Mouse (Mus musculus): ENCODE data around the gene Cntrob.
A peak's percentile ranks its signal among the peaks of the same experiment; 100 is the strongest.

Gene Cntrob

DNA sequence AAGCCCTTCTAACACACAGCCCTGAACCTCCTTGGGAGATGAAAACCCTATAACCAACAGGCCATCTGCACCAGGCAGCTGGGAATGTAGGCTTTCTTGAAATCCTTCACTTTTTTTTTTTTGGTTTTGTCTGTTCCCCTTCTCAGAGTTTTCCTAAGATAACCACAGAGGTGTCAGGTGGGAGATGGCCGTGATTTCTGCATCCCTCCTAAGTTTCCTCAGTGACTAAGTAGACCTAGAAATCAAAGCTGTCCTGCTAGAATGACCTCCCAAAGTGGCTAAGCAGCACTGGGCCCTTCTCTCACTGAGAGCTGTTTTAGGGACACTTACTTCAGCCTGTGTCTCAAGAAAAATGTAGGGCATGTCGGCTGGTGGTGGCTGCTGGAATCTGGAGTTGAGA, 25.8 kb downstream of the Cntrob start:
- no peak for DNase-seq

GRCm38 (mm10) chr11:69295286-69295685, 28.3 kb downstream of the Cntrob start:
- no peak for DNase-seq

DNA sequence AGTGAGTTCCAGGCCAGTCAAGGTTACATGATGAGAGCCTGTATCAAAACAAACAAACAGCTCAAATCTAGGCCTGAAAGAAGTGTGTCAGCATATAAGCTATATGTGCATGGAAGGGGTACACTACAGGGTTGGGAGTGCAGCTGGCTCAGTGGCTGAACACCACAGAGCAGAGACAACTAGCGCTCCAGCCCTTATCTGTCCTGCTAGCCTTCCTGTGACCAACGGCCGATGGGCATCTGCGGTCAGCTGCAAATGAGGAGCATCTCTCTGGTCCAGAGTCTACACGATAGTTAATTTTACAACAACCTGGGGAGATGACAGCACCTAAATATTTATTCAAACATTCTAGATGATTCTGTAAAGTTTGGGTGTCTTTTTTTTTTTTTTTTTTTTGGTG, 32.5 kb downstream of the Cntrob start:
- DNase-seq = no peak

DNA sequence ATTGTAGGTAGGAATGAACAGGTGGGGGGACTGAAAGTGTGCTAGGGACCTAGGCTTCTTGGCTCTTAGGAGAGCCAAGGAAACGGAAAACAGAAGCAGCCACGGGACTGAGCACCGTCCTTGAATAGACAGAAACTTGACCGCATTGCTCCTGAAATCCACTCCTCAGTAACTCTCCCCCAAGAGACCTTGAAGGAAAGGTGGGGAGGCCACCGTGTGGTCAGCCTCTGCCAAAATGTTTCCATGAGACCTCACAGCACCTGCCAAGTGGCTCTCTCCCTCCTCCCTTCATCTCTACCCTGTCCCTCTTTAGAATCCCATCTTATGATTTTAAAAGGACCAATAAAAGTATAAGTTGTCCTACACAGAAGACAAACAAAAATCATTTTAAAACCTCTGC, 46.3 kb downstream of the Cntrob start:
- DNase-seq = no peak

DNA sequence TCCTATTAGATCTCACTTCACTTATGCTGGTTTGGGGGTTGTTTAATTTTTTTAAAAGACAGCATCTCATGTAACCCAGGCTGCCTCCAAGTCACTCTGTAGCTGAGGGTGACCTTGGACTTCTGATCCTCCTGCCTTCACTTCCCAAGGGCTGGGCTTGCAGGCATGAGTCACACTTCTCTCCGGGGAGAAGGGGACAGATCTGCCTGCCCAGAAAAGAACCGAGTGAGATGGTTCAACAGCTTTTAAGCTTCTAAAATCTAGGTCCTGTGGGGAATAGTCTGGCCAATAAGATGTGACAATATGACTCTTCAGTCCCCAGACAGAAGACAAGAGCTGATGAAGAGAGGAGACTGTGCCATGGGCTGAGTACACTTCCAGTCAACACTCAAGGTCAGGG, 47.5 kb downstream of the Cntrob start:
- DNase-seq = no peak

GRCm38 (mm10) chr11:69275650-69276049, 47.9 kb downstream of the Cntrob start:
- no peak for DNase-seq

GRCm38 (mm10) chr11:69272122-69272740, 51.3 kb downstream of the Cntrob start:
- peak; percentile 79 to 93 for DNase-seq

GRCm38 (mm10) chr11:69269575-69269974, 54.0 kb downstream of the Cntrob start:
- peak; percentile 73 to 90 for DNase-seq

GRCm38 (mm10) chr11:69268100-69268499, 55.5 kb downstream of the Cntrob start:
- DNase-seq = no peak

DNA sequence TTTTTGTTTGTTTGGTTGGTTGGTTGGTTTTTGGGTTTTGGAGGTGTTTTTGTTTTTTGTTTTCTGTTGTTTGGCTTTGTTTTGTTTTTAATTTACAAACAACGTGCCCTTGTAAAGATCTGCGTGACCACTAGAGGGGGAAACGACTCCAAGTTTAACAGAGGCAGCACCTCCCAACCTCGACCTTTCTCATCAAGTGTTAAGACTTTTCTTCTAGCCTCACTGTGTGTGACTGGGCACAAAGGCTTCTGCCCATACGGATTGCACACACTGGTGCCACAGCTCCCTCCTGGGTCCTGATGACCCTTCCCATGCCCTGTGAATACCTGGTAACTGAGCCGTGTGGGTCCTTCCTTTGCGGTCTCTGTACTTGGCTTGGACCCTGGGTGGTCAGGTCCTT, 56.2 kb downstream of the Cntrob start:
- DNase-seq = peak in 1 of 2 experiments; percentile 41

GRCm38 (mm10) chr11:69266253-69266652, 57.3 kb downstream of the Cntrob start:
- DNase-seq = peak in 1 of 2 experiments; percentile 14

- DNase-seq = no peak
These were observed 58.2 kb downstream of the Cntrob start for GRCm38 (mm10) chr11:69265410-69265809.

DNA sequence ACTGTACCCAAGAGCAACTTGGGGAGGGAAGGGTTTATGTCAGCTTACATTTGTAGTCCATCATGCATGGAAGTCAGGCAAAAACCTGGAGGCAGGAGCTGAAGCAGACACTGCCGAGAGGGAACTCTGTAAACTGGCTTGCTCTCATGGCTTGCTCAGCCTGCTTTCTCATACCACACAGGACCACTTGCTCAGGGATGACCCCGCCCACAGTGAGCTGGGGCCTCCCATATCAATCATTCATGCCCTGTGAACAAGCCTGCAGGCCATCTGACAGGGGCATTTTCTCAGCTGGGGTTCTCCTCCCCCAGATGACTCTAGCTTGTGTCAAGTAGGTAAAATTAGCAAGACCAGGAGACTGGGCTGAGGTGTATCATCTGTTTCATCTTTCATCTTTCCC, 59.3 kb downstream of the Cntrob start:
- DNase-seq = no peak

GRCm38 (mm10) chr11:69260111-69260510, 63.5 kb downstream of the Cntrob start:
- no peak for DNase-seq

GRCm38 (mm10) chr11:69258287-69258686, 65.3 kb downstream of the Cntrob start:
- DNase-seq = peak in 1 of 2 experiments; percentile 30

DNA sequence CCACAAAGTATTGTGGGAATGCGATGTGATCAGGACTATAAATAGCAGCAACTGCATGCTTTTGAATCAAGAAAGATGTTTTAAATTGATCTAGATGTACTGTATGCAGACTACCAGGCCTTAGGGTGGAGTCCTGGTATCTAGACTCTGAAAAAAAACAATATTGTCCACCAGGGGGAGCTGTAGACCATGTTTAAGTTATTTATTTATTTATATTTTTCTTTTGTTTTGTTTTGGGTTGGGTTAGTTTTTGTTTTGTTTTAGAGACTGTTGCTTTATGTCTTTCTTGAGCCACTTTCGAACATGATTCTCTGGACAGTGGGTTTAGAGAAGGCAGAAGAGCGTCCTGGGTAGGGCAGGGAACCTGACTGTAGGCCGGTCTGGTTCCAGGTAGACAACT, 65.8 kb downstream of the Cntrob start:
- peak in 1 of 2 experiments; percentile 25 for DNase-seq

GRCm38 (mm10) chr11:69257072-69257471, 66.5 kb downstream of the Cntrob start:
- no peak for DNase-seq

DNA sequence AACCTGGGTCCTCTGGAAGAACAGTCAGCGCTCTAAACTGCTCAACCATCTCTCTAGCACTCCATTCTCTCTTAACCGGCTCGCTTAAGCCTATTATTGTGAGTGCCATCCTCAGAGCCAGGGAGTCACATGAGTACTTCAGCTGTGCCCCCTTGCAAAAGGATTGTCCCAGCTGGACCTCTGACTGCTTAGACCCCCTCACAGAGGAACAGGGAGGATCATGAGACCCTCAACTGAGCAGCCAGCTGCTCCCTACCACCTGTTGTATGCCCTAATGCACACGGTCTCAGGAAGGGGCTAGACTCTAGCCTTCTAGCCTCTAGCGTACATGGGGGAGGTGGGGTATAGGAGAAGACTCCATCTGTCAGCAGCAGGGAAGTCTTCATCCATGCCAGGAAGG, 68.8 kb downstream of the Cntrob start:
- DNase-seq = no peak

- DNase-seq = no peak
These were observed 70.4 kb downstream of the Cntrob start for GRCm38 (mm10) chr11:69253131-69253530.

DNA sequence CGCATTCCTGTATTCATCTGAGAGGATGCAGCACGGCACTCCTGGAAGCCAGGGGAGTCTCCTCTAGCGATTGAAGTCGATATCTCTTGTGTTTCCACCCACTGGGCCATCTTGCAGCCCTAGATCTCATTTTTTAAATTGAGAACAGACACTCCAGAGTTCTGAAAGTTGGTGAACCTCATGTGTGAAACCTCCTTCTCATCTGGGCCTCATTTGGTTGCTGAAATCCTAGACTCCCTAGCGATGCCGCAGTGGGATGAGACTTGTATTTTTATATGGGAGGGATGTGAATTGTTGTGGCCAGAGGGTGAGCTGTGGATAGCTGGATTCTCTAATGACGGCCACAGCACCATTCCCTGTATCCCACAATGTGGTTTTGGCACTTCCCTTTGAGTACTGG, 71.6 kb downstream of the Cntrob start:
- no peak for DNase-seq

DNA sequence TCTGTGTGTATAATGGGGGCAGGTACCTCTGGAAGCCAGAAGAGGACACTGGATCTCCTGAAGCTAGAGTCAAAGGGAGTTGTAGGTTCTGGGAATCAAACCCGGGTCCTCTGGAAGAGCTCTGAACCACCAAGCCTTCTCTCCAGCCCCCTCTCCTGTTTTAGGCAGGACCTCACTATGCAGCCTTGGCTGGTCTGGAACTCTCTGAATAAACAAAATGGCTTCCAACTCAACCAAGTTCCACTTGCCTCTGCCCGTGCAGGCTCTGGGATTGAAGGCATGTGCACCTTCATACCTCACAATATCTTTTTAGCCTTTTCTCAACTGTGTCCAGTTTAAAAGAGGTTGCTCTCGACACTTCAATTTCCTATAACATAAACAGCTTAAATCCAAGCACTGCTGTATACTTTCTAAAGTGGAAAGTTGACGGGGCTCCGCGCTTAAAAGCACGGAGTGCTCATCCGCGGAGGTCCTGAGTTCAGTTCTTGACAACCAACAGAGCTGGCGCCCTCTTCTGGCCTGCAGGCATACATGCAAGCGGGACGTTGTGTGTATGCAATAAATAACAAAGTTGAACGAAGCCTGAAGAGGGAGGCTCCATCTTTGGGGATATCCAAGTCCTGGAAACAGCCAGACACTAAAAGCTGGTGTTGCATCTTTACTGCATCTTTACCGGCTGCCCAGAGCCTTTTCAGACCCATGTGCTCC, 72.3 kb downstream of the Cntrob start:
- peak in 1 of 2 experiments; percentile 29 for DNase-seq

- DNase-seq = no peak
These were observed 73.5 kb downstream of the Cntrob start for GRCm38 (mm10) chr11:69250106-69250505.

All from kidney, postnatal 25 days (tissue).